Mouse (Mus musculus): Measurements from ENCODE around the gene Xpa.

Xpa gene

GRCm38 (mm10) chr4:46144323-46144722, 51.8 kb downstream of the Xpa start:
- DNase-seq (ENCODE audit: low read depth): peak; percentile 31

DNA sequence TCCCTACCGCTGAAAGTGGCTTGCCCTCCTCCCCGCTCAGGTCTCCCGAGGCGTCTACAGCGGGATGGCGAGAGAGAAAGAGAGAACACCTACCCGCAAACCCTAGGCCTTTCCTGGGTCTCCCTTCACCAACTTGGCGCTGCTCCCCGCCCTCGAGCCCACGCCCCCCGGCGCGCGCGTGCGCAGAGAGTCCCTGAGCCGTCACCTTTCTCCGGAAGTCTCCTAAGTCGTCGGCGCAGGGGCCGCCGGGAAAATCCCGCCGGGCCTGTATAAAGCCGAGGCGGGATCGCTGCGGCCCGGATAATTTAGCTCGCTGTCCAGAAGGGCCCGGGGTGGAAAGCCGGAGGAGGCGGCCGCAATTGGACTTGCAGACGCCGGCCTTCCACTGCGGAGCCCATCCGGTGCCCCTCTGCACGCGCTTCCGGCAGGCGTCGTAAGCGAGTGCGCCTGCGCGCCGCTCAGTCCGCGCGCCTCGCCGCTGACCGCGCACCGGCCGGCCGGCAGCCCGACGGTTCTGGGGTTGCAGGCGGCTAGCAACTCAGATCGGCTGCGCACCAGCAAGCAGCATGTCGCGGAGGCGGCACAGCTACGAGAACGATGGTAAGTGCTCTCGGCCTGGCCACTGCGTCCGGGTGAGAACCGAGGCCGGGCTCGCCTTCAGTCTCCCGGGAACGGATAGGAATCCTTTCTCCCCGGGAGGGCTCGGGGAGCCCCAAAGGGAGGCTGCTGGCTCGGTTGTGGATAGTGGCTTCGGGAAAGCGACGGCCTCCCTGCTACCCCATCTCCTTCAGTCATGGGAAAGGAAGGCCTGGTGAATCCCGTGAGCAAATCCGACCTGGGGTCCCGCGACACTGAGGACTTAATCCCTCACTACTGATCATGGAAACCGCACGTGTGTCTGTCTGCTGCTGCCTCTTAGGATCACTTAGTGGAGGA, 57.6 kb downstream of the Xpa start, which contains the start of the genes Ncbp1 and Tstd2:
Gene Ncbp1, plus strand, starts transcription at position 327 of the 936 bp plus-strand sequence.
Gene Tstd2, minus strand, starts transcription at position 408 of the 936 bp plus-strand sequence.
- peak; percentile 86 for DNase-seq (ENCODE audit: low read depth)

- DNase-seq (ENCODE audit: low read depth): peak; percentile 26
These were observed 58.4 kb downstream of the Xpa start for GRCm38 (mm10) chr4:46137629-46138286.

GRCm38 (mm10) chr4:46131791-46132190, 64.3 kb downstream of the Xpa start:
- DNase-seq (ENCODE audit: low read depth): no peak

GRCm38 (mm10) chr4:46130221-46130620, 65.9 kb downstream of the Xpa start:
- DNase-seq (ENCODE audit: low read depth): peak; percentile 53

DNA sequence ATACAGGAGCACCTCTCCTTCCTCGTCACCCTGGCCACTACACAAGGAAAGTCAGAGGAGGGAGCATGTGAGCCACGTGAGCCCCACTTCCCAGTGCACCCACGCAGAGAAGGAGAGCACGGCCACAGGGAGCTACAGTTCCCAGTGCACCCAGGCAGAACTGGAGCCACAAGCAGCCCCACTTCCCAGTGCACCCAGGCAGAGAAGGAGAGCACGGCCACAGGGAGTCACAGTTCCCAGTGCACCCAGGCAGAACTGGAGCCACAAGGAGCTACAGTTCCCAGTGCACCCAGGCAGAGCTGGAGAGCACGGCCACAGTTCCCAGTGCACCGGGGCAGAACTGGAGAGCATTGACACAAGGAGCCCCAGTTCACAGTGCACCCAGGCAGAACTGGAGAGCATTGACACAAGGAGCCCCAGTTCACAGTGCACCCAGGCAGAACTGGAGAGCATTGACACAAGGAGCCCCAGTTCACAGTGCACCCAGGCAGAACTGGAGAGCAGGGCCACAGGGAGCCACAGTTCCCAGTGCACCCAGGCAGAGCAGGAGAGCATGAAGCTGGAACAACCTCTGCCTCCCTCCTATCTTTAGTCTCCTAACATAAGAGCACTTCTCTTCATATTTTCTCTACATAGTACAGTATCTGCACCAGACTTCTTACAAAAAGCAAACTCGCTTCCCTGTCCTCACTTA, 66.7 kb downstream of the Xpa start:
- no peak for DNase-seq (ENCODE audit: low read depth)

DNA sequence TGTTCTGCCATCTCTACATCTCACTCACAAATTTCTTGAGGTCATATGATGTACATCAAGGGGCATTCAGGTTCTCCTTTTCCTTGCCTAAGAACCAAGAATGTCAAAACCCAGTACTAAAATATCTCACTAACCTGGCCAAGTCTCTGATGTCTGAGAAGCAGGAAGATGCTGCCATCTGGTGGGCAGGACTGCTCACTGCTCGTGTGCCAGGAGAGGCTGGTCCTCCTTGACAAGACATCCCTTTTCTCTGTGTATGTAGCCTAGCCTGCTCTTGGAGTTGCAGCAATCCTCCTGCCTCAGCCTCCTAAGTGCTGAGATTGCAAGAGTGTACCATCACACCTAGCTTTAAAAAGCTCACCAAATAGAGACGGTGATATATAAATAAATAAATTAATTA, 69.6 kb downstream of the Xpa start:
- DNase-seq (ENCODE audit: low read depth): peak; percentile 64

GRCm38 (mm10) chr4:46123358-46123757, 72.8 kb downstream of the Xpa start:
- no peak for DNase-seq (ENCODE audit: low read depth)

GRCm38 (mm10) chr4:46120767-46121166, 75.3 kb downstream of the Xpa start:
- no peak for DNase-seq (ENCODE audit: low read depth)

- DNase-seq (ENCODE audit: low read depth): no peak
These were observed 76.5 kb downstream of the Xpa start for GRCm38 (mm10) chr4:46119514-46120094.

DNA sequence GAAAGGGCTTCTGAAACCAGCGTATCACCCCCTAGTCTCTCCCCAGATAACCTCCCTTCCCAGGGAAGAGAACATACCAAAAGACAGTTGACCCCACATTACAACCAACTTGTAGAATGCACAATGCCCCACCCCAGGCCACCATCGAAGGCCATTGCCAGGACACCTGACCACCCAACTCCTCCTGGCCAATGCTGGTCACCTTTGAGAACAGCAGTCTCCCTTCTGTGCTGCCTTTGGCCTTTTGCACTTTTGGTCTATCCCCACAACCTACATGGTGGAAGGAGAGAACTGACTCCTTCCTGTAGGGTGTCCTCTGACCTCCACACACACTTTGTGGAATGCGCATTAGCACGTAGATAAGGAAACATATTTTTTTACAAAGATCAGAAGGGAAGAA, 78.6 kb downstream of the Xpa start:
- no peak for DNase-seq (ENCODE audit: low read depth)

GRCm38 (mm10) chr4:46116544-46117175, 79.5 kb downstream of the Xpa start:
- DNase-seq (ENCODE audit: low read depth): no peak

- no peak for DNase-seq (ENCODE audit: low read depth)
These were observed 80.8 kb downstream of the Xpa start for GRCm38 (mm10) chr4:46115308-46115707.

GRCm38 (mm10) chr4:46111361-46111760, 84.8 kb downstream of the Xpa start:
- no peak for DNase-seq (ENCODE audit: low read depth)

- DNase-seq (ENCODE audit: low read depth): no peak
These were observed 86.0 kb downstream of the Xpa start for GRCm38 (mm10) chr4:46110084-46110483.

All from c-Kit-positive CD71-negative TER-119-negative erythroid progenitor cells, embryonic 14.5 days (primary cell).